Mouse (Mus musculus): ENCODE data around the gene 9130019O22Rik. TPM values are rescaled to one million over a fixed set of nuclear protein-coding genes. Genes with fewer than 3 reads are reported as not detected.

9130019O22Rik gene
- polyA plus RNA-seq, 1 experiment from 2014 or later = 5.0 TPM

Other genes with a start within 250 kb of the 9130019O22Rik start
- gene Spn, start 249.3 kb downstream of the 9130019O22Rik start, polyA plus RNA-seq (2015; fragmentation: Nextera tagmentation; extraction: Ambion mirVana) = 0.08 and 0.10 TPM in 2 replicates
- gene Cd2bp2, start 191.1 kb downstream of the 9130019O22Rik start, polyA plus RNA-seq (2015; fragmentation: Nextera tagmentation; extraction: Ambion mirVana) = 78.7 and 80.0 TPM in 2 replicates
- gene Tbc1d10b, start 178.7 kb downstream of the 9130019O22Rik start, polyA plus RNA-seq (2015; fragmentation: Nextera tagmentation; extraction: Ambion mirVana) = 32.3 and 32.9 TPM in 2 replicates
- 27.7 and 63.1 TPM in 2 replicates for gene Mylpf, start 178.3 kb downstream of the 9130019O22Rik start, polyA plus RNA-seq (2015; fragmentation: Nextera tagmentation; extraction: Ambion mirVana)
- gene Zfp553, start 154.1 kb downstream of the 9130019O22Rik start, polyA plus RNA-seq (2015; fragmentation: Nextera tagmentation; extraction: Ambion mirVana) = 54.7 and 58.0 TPM in 2 replicates
- gene Sept1, start 154.0 kb downstream of the 9130019O22Rik start, polyA plus RNA-seq (2015; fragmentation: Nextera tagmentation; extraction: Ambion mirVana) = 16.2 and 23.7 TPM in 2 replicates
- 55.0 and 62.4 TPM in 2 replicates for gene Zfp771, start 142.9 kb downstream of the 9130019O22Rik start, polyA plus RNA-seq (2015; fragmentation: Nextera tagmentation; extraction: Ambion mirVana)
- gene Dctpp1, start 126.5 kb downstream of the 9130019O22Rik start, polyA plus RNA-seq (2015; fragmentation: Nextera tagmentation; extraction: Ambion mirVana) = 102 and 110 TPM in 2 replicates
- 61.4 and 65.2 TPM in 2 replicates for gene Sephs2, start 113.1 kb downstream of the 9130019O22Rik start, polyA plus RNA-seq (2015; fragmentation: Nextera tagmentation; extraction: Ambion mirVana)
- gene Itgal, start 90.9 kb downstream of the 9130019O22Rik start, polyA plus RNA-seq (2015; fragmentation: Nextera tagmentation; extraction: Ambion mirVana) = 0.31 and 0.41 TPM in 2 replicates
- gene Zfp768, start 41.6 kb downstream of the 9130019O22Rik start, polyA plus RNA-seq (2015; fragmentation: Nextera tagmentation; extraction: Ambion mirVana) = 17.2 and 17.9 TPM in 2 replicates
- 8.5 and 8.6 TPM in 2 replicates for gene Zfp747, start 11.1 kb downstream of the 9130019O22Rik start, polyA plus RNA-seq (2015; fragmentation: Nextera tagmentation; extraction: Ambion mirVana)
- 5.2 and 5.7 TPM in 2 replicates for gene E430018J23Rik, start 6.5 kb upstream of the 9130019O22Rik start, polyA plus RNA-seq (2015; fragmentation: Nextera tagmentation; extraction: Ambion mirVana)
- gene Zfp764, start 19.7 kb upstream of the 9130019O22Rik start, polyA plus RNA-seq (2015; fragmentation: Nextera tagmentation; extraction: Ambion mirVana) = 4.0 and 4.5 TPM in 2 replicates
- 31.1 and 37.7 TPM in 2 replicates for gene Zfp688, start 34.9 kb upstream of the 9130019O22Rik start, polyA plus RNA-seq (2015; fragmentation: Nextera tagmentation; extraction: Ambion mirVana)
- 13.0 and 15.2 TPM in 2 replicates for gene Zfp689, start 62.0 kb upstream of the 9130019O22Rik start, polyA plus RNA-seq (2015; fragmentation: Nextera tagmentation; extraction: Ambion mirVana)
- 42.4 and 44.5 TPM in 2 replicates for gene Prr14, start 72.4 kb upstream of the 9130019O22Rik start, polyA plus RNA-seq (2015; fragmentation: Nextera tagmentation; extraction: Ambion mirVana)
- gene Fbrs, start 92.0 kb upstream of the 9130019O22Rik start, polyA plus RNA-seq (2015; fragmentation: Nextera tagmentation; extraction: Ambion mirVana) = 12.1 and 12.6 TPM in 2 replicates
- 50.1 and 56.1 TPM in 2 replicates for gene Srcap, start 124.8 kb upstream of the 9130019O22Rik start, polyA plus RNA-seq (2015; fragmentation: Nextera tagmentation; extraction: Ambion mirVana)
- gene Gm42715, start 132.4 kb upstream of the 9130019O22Rik start, polyA plus RNA-seq (2015; fragmentation: Nextera tagmentation; extraction: Ambion mirVana) = 15.7 and 16.6 TPM in 2 replicates
- gene Tmem265, start 174.2 kb upstream of the 9130019O22Rik start, polyA plus RNA-seq (2015; fragmentation: Nextera tagmentation; extraction: Ambion mirVana) = 4.5 and 4.8 TPM in 2 replicates
- 59.1 and 62.8 TPM in 2 replicates for gene Phkg2, start 186.2 kb upstream of the 9130019O22Rik start, polyA plus RNA-seq (2015; fragmentation: Nextera tagmentation; extraction: Ambion mirVana)
- gene Ccdc189, start 201.4 kb upstream of the 9130019O22Rik start, polyA plus RNA-seq (2015; fragmentation: Nextera tagmentation; extraction: Ambion mirVana) = 9.2 and 11.2 TPM in 2 replicates
- 43.5 and 48.3 TPM in 2 replicates for gene Rnf40, start 201.6 kb upstream of the 9130019O22Rik start, polyA plus RNA-seq (2015; fragmentation: Nextera tagmentation; extraction: Ambion mirVana)
- gene Zfp629, start 228.6 kb upstream of the 9130019O22Rik start, polyA plus RNA-seq (2015; fragmentation: Nextera tagmentation; extraction: Ambion mirVana) = 22.8 and 23.1 TPM in 2 replicates

Data from neural tube, embryonic 13.5 days (tissue).